Mouse (Mus musculus) limb, embryonic 10.5 days (tissue): ENCODE measurements around the gene Hoxa9. TPM values are rescaled to one million over a fixed set of nuclear protein-coding genes. Genes with fewer than 3 reads are reported as not detected.
A peak's percentile ranks its signal among the peaks of the same experiment; 100 is the strongest.

Experiments used
- DNase-seq: peaks from one replicate; pipeline ENCODE4 v3.0.0-alpha.2; 2017; ENCODE audit warnings: low spot score
- H3K27ac ChIP-seq: fragments of 300-500 bp; sonication (generic); 2 replicates; pipeline ENCODE4 v1.5.1; 2016; ENCODE audit warnings: mild to moderate bottlenecking
- H3K27me3 ChIP-seq: fragments of 300-500 bp; sonication (generic); 2 replicates; pipeline ENCODE4 v1.6.1; 2016; ENCODE audit warnings: low read depth, mild to moderate bottlenecking; ENCODE audit not compliant: poor library complexity, severe bottlenecking
- H3K36me3 ChIP-seq: fragments of 300-500 bp; sonication (generic); 2 replicates; pipeline ENCODE4 v1.6.1; 2016; ENCODE audit warnings: mild to moderate bottlenecking, moderate library complexity
- H3K4me1 ChIP-seq: fragments of 300-500 bp; sonication (generic); 2 replicates; pipeline ENCODE4 v1.6.1; 2016
- H3K4me3 ChIP-seq: fragments of 300-500 bp; sonication (generic); 2 replicates; pipeline ENCODE4 v1.5.1; 2016; ENCODE audit warnings: mild to moderate bottlenecking, moderate library complexity
- H3K9me3 ChIP-seq: fragments of 300-500 bp; sonication (generic); replicated peaks from 2 replicates; pipeline ENCODE4 v1.6.1; 2016; ENCODE audit warnings: mild to moderate bottlenecking
- WGBS: fragments of 180-500 bp; shearing (Covaris S2); methylation state at CpG from one replicate; pipeline ENCODE4 v1.1.7; 2016; 5-methylcytosine and 5-hydroxymethylcytosine counted together
- microRNA counts: library from miRNA; unstranded; fragments of <30 nt; microRNA quantifications from one replicate; lab custom pipeline; 2017
- microRNA-seq: library from miRNA; unstranded; fragments of <30 nt; microRNA quantifications from one replicate; pipeline ENCODE4, GENCODE M21; 2017
- polyA plus RNA-seq: library from polyadenylated mRNA; unstranded; fragments of >200 nt; fragmentation: Nextera tagmentation; extraction: Ambion mirVana; gene quantifications from 2 replicates; pipeline ENCODE4 v1.2.1, GENCODE M21; 2016

Gene Hoxa9
- polyA plus RNA-seq, 1 experiment from 2014 or later: 95.7 TPM

- Histone ChIP-seq H3K36me3 (peaks cover 20% of the 10 kb centered on the region), H3K4me1 (peaks cover 100% of the 10 kb centered on the region), H3K9me3 (no peaks in the 10 kb centered on the region), H3K27ac (peak overlapping the region; percentile 90), H3K27me3 (peaks cover 86% of the 10 kb centered on the region), H3K4me3 (peak overlapping the region; percentile 65)
- DNase-seq: no peak
- 4% methylated on average over 11 of the region's 11 CpGs for WGBS
These were observed 50.6 kb downstream of the Hoxa9 start for GRCm38 (mm10) chr6:52180213-52180710.

GRCm38 (mm10) chr6:52179690-52180089 is 51.2 kb downstream of the Hoxa9 start:
- H3K27me3 ChIP-seq: peaks cover 89% of the 10 kb centered on the region
- no peaks in the 10 kb centered on the region for H3K9me3 ChIP-seq
- no peak for DNase-seq
- H3K4me3 ChIP-seq: peak overlapping the region; percentile 65
- H3K36me3 ChIP-seq: peaks cover 20% of the 10 kb centered on the region
- 2% methylated on average over 10 of the region's 10 CpGs for WGBS
- H3K27ac ChIP-seq: peak overlapping the region; percentile 90
- H3K4me1 ChIP-seq: peaks cover 100% of the 10 kb centered on the region

- Histone ChIP-seq H3K36me3 (peaks cover 20% of the 10 kb centered on the region), H3K9me3 (no peaks in the 10 kb centered on the region), H3K27ac (peak overlapping the region; percentile 90), H3K4me1 (peaks cover 100% of the 10 kb centered on the region), H3K27me3 (peaks cover 86% of the 10 kb centered on the region), H3K4me3 (peak overlapping the region; percentile 65)
- peak; percentile 51 for DNase-seq
- WGBS: 6% methylated on average over 4 of the region's 4 CpGs
These were observed 51.8 kb downstream of the Hoxa9 start for GRCm38 (mm10) chr6:52178918-52179665.

GRCm38 (mm10) chr6:52177806-52178205 is 53.1 kb downstream of the Hoxa9 start:
- Histone ChIP-seq H3K4me3 (peak overlapping the region; percentile 65), H3K27ac (peak overlapping the region; percentile 90), H3K9me3 (no peaks in the 10 kb centered on the region), H3K36me3 (peaks cover 16% of the 10 kb centered on the region), H3K27me3 (peaks cover 84% of the 10 kb centered on the region), H3K4me1 (peaks cover 100% of the 10 kb centered on the region)
- peak; percentile 55 for DNase-seq
- 1% methylated on average over 9 of the region's 9 CpGs for WGBS

- DNase-seq: peak; percentile 79
- Histone ChIP-seq H3K27ac (peak within 1 kb of the TSS; percentile 90), H3K4me1 (peaks cover 100% of the 10 kb centered on the region), H3K4me3 (peak within 1 kb of the TSS; percentile 65), H3K27me3 (peaks cover 85% of the 10 kb centered on the region), H3K36me3 (peaks cover 17% of the 10 kb centered on the region), H3K9me3 (no peaks in the 10 kb centered on the region)
- under 1% methylated on average over 36 of the region's 36 CpGs for WGBS
These were observed 53.7 kb downstream of the Hoxa9 start, which contains the start of gene 5730596B20Rik for GRCm38 (mm10) chr6:52177061-52177735. 5730596B20Rik (plus strand) TSS chr6:52177498.

- 1% methylated on average over 6 of the region's 6 CpGs for WGBS
- peak overlapping the region; percentile 65 for H3K4me3 ChIP-seq
- peaks cover 100% of the 10 kb centered on the region for H3K4me1 ChIP-seq
- no peaks in the 10 kb centered on the region for H3K9me3 ChIP-seq
- peak overlapping the region; percentile 90 for H3K27ac ChIP-seq
- DNase-seq: peak; percentile 54
- peaks cover 13% of the 10 kb centered on the region for H3K36me3 ChIP-seq
- H3K27me3 ChIP-seq: peaks cover 85% of the 10 kb centered on the region
These were observed 54.5 kb downstream of the Hoxa9 start for GRCm38 (mm10) chr6:52176391-52176790.

- 2% methylated on average over 20 of the region's 35 CpGs for WGBS
- Histone ChIP-seq H3K27me3 (peaks cover 85% of the 10 kb centered on the region), H3K4me1 (peaks cover 100% of the 10 kb centered on the region), H3K27ac (peak overlapping the region; percentile 90), H3K9me3 (no peaks in the 10 kb centered on the region), H3K36me3 (peaks cover 8% of the 10 kb centered on the region), H3K4me3 (peak overlapping the region; percentile 65)
- peak; percentile 73 for DNase-seq
These were observed 55.0 kb downstream of the Hoxa9 start for GRCm38 (mm10) chr6:52175864-52176263.

- peak; percentile 76 for DNase-seq
- WGBS: 1% methylated on average over 40 of the region's 41 CpGs
- peak overlapping the region; percentile 90 for H3K27ac ChIP-seq
- peaks cover 100% of the 10 kb centered on the region for H3K4me1 ChIP-seq
- H3K27me3 ChIP-seq: peaks cover 85% of the 10 kb centered on the region
- H3K4me3 ChIP-seq: peak overlapping the region; percentile 65
- no peaks in the 10 kb centered on the region for H3K9me3 ChIP-seq
- peaks cover 13% of the 10 kb centered on the region for H3K36me3 ChIP-seq
These were observed 55.7 kb downstream of the Hoxa9 start for GRCm38 (mm10) chr6:52174968-52175751.

GRCm38 (mm10) chr6:52173648-52174047 is 57.2 kb downstream of the Hoxa9 start:
- WGBS: 0% methylated on average over 4 of the region's 4 CpGs
- Histone ChIP-seq H3K27me3 (peaks cover 77% of the 10 kb centered on the region), H3K36me3 (peaks cover 20% of the 10 kb centered on the region), H3K9me3 (no peaks in the 10 kb centered on the region), H3K27ac (peak overlapping the region; percentile 81; the same call in 1 of the 2 replicates), H3K4me3 (peak overlapping the region; percentile 47; the same call in 1 of the 2 replicates), H3K4me1 (peaks cover 98% of the 10 kb centered on the region)
- DNase-seq: peak; percentile 39

MicroRNAs within 50 kb of the gene (microRNA counts, 519-probe panel; counts per million panel counts)
- 7,516 counts per million, percentile 97 among the panel's probes with 10 or more counts for microRNA mmu-miR-196b (lab: Ali Mortazavi, UCI)

Small RNA genes lying within 50 kb of the gene (microRNA-seq; reads per million reads assigned to microRNA genes)
- 56,617 reads per million, percentile 99 among the genes with 10 or more reads in this experiment for gene Mir196b

Other genes with a start within 250 kb of the Hoxa9 start
- 16.4 and 19.3 TPM in 2 replicates for gene Skap2, start 218.5 kb downstream of the Hoxa9 start, polyA plus RNA-seq
- gene Hoxa1, start 72.8 kb downstream of the Hoxa9 start, polyA plus RNA-seq: 1.3 and 1.9 TPM in 2 replicates
- gene Hoxa2, start 66.3 kb downstream of the Hoxa9 start, polyA plus RNA-seq: 4.5 and 5.3 TPM in 2 replicates
- gene 5730596B20Rik, start 53.6 kb downstream of the Hoxa9 start, polyA plus RNA-seq: 1.1 and 1.3 TPM in 2 replicates
- gene Hoxa4, start 39.3 kb downstream of the Hoxa9 start, polyA plus RNA-seq: 1.6 and 1.8 TPM in 2 replicates
- 9.8 and 10.4 TPM in 2 replicates for gene Hoxa5, start 26.5 kb downstream of the Hoxa9 start, polyA plus RNA-seq
- gene Hoxa6, start 22.4 kb downstream of the Hoxa9 start, polyA plus RNA-seq: 3.5 and 4.1 TPM in 2 replicates
- gene Hoxa3, start 17.8 kb downstream of the Hoxa9 start, polyA plus RNA-seq: 7.0 and 7.9 TPM in 2 replicates
- gene Gm28308, start 17.8 kb downstream of the Hoxa9 start, polyA plus RNA-seq: 0.79 and 1.2 TPM in 2 replicates
- 24.7 and 24.8 TPM in 2 replicates for gene Hoxa7, start 9.2 kb downstream of the Hoxa9 start, polyA plus RNA-seq
- 175 and 195 TPM in 2 replicates for gene Hoxa10, start 9.8 kb upstream of the Hoxa9 start, polyA plus RNA-seq
- gene Hoxa11, start 14.7 kb upstream of the Hoxa9 start, polyA plus RNA-seq: 71.6 and 74.9 TPM in 2 replicates
- 2.7 and 11.1 TPM in 2 replicates for gene Hoxa13, start 29.8 kb upstream of the Hoxa9 start, polyA plus RNA-seq
- gene Evx1, start 82.4 kb upstream of the Hoxa9 start, polyA plus RNA-seq: 1.4 and 3.7 TPM in 2 replicates